Mouse (Mus musculus) urinary bladder, adult 18-20 months (tissue): ENCODE measurements around the gene Mylpf.
A peak's percentile ranks its signal among the peaks of the same experiment; 100 is the strongest.

Experiments
- DNase-seq, 2 experiments: peaks; one replicate each; pipeline ENCODE4 v3.0.0; 2022; ENCODE audit warnings: low spot score in 2 of 2, mixed read lengths in 2 of 2

Mylpf gene

DNA sequence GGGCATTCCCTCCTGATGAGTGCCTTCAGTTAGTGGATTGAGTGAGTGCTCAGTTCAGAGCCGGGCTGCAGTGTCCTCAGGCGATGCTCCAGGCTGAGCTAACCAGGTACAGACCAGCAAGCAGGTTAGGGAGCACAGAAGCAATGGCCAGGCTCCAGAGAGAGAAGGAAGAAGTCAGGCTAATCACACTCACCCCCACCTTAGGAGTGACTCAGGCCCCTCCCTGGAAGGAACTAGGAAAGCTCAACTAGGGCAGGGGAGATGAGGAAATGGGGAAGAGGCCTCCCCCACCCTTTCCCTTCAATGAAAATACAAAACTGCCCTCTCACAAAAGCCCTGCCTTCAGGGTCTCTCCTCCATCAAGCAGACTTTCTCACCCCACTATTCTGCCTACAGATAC, 2.1 kb upstream of the Mylpf start:
- no peak for DNase-seq

DNA sequence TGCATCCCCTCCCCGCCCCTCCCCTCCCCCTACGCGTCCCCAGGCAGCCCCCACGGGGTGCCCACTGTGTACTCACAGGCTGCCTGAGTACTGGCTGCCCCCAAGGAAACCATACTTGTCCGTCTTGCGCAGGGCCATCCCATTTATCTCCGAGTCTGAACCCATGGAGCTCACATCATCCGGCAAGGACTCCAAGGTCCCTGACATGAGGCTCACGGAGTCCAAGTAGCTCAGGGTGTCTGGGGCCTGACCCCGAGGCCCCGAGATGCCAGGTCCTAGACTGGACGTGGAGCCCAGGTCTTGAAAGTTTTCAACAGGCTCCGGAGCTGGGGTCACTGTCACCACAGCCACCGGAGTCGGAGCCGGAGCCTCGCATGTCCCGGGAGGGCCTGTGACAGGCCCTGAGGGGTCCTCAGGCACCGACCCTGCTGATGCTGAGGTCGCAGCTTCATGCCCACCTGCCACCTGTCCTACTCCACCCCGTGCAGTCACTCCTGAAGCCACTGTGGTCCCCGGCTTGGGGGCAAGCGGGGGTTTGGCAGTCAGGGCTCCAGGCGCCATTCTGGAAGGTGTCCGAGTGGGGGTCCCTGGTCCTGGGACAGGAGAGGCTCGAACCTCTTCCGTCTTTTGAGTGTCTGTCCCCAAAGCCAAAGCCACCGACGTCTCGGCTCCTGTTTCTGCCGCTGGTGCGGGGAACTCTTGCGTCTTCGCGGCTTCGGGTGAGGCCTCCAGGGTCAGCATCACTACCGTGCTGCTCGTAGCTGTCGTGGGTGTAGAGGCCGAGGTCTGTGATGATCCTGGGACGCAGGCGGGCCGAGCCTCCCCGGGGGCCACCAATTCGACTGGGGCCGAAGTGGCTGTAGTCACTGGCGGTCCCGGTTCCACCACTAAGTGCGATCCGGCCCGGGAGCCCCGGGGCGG, 1.1 kb upstream of the Mylpf start:
- peak in 1 of 2 experiments; percentile 57 for DNase-seq

DNA sequence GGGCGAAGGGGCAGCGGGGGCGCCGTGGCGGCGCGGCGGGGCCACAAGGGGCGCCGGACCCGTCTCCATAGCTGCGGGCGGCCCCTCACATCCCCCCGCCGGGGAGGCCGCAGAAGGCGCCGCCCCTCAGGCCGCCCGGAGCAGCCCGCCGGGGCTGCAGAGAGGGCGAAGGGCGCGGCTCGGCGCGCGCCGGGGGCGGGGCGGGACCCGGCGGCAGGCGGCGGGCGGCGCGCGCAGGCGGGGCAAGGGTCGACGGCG, 466 bp upstream of the Mylpf start, which contains the start of gene Tbc1d10b:
Gene Tbc1d10b (minus strand): TSS at position 174 of the 258 bp plus-strand sequence.
- peak in 1 of 2 experiments; percentile 63 for DNase-seq

DNA sequence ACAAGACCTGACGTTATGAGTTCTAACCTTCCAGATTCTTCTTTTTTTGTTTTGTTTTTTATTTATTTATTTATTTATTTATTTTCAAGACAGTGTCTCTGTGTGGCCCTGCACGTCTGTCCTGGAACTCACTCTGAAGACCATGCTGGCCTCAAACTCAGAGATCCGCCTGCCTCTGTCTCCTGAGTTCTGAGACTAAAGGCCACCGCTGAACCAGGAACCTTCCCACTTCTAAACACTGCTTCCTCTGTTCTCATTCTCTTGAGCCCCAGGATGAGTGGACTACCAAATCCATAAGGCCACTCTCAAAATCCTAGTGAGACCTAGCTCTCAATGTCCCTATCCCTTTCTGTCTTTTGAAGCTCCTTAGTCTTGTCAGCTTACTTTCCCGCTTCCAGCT, 1.2 kb downstream of the Mylpf start:
- DNase-seq: no peak

DNA sequence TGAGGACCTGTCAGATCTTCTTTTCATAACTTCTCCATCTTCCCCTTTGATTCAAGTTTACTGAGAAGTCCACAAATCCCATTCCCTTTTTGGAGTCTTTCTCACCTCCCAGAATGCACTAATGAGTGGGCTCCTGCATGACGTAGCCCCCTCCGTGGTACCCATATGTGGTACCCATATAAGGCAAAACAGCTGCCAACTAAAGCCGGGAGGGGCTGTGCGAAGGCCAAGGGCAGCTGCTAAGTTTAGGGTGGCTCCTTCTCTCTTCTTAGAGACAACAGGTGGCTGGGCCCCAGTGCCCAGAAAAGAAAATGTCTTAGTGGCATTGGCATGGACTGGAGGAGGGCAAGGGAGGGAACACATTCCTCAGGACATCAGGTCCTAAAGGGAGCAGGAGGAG, 1.6 kb downstream of the Mylpf start:
- DNase-seq: no peak

DNA sequence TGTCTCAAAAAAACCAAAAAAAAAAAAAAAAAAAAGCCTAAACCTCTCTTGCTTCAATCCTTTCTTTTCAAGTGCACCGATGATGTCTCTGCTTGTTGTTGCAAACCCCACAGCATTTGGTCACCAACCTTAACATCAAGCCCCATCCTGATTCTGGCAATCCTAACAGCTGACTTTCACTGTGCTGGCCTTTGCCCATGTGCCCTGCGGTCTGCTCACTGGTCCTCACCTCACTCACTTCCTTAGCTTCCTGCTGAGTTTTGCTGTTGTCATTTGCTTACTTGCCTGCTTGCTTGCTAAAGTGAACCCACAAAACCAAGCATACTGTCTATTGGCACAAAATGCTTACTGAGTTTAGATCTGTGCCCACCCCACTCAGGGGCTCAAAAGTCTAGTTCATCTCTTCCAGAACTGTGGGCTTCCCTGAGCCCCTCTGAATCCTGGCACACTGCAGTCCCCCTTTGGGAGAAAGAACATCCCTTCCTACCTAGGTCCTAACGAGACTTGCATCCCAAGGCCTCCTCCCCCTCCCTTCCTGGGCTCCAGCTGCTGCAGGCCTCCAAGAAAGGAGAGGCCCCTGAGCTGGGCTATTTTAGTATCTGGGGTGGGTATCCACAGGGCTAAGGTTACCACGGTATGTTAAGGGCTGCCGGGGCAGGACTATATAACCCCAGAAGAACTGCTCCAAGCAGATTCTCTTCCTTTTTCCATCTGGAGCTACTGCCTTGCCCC, 2.5 kb downstream of the Mylpf start:
- DNase-seq: no peak

DNA sequence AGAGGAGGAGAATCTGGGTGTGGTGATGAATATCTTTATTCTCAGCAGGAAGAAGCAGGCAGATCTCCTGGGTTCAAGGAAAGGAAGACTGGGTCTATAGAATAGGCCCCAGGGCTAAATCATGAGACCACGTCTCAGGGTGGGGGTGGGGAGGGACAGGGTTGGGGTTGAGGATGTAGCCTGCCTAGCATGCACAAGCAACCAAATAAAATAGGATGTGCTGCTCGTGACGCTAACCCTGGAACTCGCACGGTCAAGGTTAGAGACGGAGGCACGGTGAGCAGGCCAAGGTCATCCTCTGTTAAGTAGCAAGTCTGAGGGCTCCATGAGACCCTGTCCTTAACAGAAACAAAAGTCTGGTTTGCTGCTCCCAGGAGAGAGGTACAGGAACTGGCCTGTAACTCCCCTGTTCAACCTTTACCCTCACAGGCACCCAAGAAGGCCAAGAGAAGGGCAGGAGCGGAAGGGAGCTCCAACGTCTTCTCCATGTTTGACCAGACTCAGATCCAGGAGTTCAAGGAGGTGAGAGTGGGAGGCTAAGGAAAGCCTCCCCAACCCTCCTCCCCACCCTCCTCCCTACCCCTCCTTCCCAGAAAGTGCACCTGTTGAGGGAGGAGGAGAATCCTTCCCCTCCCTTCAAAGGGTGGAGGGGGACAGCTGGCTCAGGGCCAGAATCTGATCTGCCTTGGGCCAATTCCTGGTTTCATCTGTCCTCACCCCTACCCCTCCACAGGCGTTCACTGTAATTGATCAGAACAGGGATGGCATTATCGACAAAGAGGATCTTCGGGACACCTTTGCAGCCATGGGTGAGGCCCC, 4.0 kb downstream of the Mylpf start:
- DNase-seq: no peak

DNA sequence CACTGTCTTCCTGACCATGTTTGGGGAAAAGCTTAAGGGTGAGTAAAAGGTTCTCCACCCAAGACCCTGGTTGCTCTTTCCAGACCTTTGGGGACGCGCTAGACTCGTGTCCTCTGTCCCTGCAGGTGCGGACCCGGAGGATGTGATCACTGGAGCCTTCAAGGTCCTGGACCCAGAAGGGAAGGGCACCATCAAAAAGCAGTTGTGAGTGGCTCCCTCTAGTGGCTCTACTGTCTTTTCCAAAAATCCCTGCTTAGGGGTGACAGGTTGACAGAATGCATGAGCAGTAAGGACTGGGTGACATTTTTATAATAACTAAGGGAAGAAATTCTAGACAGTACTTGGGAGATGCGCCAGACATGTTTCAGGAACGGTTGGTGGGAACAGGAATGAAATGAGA, 4.8 kb downstream of the Mylpf start:
- no peak for DNase-seq

DNA sequence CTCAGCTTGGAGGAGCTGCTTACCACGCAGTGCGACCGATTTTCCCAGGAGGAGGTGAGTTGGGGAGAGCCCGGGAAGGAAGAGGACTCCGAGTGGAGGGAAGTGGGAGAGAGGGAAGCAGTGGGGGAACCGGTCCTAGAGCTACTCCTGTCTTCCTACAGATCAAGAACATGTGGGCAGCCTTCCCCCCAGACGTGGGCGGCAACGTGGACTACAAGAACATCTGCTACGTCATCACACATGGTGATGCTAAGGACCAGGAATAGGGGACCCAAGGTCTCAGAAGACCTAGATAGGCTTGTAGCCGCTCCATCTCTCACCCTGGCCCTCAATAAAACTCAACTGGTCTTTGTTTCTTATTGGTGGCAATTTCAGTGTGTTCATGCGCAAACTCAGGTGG, 5.2 kb downstream of the Mylpf start:
- no peak for DNase-seq

DNA sequence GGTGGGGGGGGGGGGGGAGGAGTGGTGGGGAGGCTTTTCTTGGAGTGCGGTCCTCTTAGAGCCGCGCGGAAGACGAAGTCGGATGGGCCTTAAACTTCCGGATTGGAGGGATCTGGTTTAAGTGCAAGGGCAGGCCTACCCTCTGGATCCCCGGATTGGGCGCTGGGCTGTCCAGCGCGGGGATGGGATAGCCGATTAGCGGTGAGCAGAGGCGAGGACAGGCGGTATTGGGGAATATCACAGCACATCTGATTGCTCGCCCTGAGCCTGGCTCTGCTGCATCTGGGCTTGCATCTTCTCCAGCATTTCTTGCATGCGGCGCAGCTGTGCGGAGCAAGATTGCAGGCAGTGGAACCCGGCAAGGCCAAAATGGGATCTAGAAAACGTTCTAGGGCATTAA, 5.8 kb downstream of the Mylpf start:
- no peak for DNase-seq

DNA sequence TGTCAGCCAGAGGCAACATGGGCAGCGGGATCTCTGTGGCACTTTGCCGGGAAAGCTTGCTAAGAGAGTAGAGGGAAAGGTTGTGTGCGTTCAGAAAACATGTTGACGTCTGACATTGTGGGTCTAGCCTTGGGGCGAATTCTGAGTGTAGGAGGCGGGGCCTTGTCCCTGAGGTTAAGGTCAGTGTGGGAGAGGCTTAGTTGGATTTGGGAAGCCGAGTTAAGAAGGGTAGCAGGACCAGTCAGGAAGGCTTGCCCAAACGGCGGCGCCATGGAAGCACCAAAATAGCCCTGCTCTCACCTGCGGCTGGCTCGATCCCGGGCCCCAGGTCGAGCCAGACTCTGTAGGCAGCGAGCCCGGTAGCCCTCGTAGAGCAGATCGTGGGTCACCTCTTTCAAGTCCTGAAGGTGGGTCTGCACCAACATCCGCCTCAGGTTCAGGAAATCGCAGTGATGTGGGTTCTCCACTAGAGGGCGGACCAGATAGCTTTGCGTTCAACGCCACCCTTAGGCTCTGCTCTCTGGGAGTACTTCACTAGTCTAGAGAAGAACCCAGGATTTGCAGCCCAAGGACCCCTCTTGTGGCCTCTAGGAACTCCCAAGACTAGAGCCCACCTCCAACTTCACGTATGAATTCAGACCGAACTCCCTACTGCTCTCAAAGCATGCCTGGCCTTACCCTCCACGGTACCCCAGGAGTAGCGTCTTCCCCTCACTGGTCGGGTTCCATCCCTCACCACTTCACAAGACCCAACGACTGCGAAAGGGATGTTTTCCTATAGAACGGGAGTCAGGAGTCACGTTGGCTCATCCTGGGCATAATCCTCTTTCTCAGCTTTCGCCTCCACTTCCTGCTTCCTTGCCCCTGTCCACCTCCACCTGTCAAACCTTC, 6.5 kb downstream of the Mylpf start:
- peak in 1 of 2 experiments; percentile 45 for DNase-seq

DNA sequence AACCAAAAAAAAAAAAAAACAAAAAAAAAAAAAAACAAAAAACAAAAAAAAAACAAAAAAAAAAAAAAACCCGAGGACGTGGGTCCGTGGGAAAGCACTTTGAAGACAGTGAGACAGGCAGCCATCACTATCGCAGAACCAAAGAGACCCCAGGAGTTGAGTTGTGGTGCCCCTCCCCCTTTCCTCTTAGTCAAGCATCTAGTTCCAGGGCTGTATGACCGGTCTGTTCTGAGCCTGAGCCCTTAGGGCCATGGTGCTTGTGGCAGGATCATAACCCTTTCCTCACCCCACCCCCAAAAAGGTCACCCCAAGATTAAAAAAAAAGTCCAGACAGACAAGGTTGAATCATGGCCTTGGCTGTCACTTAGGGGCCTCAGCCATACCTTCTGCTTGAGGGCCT, 7.6 kb downstream of the Mylpf start:
- no peak for DNase-seq

DNA sequence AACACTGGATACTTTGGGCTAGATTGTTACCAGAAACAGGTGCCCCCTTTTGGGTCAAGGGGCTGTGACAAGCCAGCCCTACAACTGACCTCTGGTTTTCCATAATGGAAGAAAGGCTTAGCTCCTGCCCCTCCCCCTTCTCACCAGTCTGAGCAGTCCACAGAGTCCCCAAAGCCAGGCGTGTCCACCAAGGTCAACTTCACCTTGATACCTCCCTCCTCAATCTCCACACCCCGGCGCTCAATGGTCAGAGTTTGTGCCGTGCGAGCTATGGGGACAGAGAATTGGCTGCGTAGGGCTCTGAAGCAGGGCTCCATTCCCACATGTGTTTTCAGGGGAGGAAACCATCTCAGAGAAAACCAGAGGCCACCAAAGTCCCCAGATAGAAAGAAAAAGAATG, 8.8 kb downstream of the Mylpf start:
- no peak for DNase-seq

DNA sequence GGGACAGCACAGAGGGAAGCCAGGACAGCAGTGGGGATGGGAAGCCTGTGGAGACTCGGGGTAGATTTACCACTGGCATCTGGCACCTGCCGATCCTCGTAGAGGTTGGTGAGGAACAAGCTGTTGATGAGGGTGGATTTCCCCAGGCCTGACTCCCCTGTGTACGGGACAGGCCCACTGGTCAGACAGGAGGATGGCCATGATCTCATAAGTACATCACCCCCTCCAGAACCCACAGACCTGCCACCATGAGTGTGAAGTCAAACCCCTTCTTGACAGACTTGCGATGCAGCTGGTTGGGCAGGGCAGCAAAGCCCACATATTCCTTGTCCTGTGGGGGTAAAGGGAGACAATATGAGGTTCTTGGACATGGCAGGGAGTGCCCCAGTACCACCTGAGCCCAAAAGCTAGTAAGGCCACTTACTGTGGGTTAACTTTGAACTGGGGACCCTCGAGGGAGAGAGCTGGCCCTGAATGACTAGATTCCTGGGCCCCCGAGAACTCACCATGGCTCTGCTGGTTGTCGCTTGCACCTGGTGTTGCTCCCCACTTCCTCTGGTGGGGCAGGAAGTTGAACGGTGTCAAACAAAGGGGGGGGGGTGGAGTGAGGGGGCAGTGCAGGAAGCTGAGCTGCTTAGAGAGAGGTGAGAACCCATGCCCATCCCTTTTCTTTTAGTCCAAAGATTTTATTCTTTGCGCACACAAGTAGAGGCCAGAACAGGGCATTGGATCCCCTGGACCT, 9.4 kb downstream of the Mylpf start:
- no peak for DNase-seq

DNA sequence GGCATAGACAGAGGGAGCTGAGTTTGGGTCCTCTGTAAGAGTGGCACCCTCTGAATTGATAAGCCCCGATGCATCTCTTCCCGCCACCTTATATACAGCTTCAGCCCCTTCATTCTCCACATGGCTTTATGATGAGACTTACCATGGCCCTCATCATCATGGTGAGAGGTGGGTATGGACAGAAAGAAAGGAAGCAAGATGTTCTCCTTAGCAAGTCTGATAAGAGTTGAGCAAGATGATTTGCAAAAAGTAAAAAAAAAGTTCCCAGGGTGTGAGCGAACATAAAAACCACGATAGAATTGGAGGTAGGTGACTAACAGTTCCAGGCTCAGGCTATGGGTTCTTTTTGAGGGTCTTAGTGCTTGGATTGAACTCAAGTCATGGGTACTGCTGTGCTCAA, 10.0 kb downstream of the Mylpf start:
- DNase-seq: no peak

DNA sequence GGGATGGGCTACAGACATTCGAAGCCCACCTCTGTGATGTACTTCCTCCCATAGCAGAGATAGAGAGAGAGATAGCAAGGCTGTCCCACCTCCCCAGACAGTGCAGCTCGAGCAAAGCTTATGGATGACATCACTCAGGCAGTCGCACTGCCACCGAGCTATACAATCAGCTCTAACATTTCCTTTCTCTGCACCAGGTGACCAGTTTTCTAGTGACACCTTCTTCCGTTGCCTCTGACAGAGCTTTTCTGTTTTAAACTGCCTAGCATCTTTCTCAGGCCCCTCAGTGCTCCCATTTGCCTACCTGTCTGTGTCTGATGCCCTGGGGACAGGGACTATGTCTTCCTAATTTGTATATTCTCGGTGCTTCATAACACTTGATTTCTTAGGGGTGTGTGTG, 11.8 kb downstream of the Mylpf start:
- DNase-seq: no peak

DNA sequence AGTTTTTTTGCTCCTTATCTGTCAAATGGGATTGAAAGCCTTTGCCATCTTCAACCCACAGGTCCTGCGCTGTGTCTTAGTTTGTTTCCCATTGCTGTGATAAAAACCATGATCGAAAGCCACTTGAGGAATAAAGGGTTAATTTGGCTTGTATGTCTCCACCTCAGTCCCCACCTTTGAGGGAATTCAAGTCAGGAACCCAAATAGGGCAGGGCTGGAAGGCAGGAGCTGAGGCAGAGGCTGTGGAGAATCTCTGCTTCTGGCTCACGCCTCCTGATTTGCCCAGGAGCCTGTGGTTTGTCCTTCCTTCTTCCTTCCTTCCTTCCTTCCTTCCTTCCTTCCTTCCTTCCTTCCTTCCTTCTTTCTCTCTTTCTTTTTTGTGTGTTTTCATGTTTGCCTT, 14.4 kb downstream of the Mylpf start:
- no peak for DNase-seq

DNA sequence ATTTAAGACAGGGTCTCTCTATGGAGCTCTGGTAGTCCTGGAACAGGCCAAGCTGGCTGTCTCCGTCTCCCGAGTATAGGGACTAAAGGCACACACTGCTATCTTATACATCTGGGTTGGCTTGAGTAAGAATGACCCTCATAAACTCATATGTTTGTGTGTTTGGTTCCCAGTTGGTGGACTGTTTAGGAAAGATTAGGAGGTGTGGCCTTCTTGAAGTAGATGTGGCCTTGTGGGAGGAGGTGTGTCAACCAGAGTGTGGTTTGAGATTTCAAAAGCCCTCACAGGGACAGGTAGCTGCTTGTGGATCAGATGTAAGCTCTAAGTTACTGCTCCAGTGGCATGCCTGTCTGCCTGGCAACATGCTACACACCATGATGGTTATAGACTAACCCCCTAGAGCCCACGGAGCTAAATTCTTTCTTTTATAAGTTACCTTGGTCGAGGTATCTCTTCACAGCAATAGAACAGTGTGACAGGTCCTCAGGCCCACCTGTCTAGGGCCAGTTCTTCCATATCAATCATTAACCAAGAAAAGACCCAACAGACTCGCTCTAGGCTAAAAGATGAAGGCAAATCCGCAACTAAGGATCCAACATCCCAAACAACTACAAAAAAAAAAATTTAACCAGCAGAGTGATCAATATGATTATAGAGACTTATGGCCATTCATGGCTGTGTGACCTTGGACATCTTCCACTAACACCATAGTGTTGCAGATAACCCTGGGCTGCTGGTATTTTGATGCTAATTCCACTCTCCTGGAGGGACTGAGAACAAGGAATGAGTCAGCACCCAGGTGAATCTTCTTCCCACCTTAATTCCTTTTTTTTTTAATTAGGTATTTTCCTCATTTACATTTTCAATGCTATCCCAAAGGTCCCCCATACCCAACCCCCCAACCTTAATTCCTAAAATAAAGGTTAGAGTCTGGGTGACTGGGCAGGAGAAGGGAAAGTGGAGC, 15.1 kb downstream of the Mylpf start:
- DNase-seq: no peak

DNA sequence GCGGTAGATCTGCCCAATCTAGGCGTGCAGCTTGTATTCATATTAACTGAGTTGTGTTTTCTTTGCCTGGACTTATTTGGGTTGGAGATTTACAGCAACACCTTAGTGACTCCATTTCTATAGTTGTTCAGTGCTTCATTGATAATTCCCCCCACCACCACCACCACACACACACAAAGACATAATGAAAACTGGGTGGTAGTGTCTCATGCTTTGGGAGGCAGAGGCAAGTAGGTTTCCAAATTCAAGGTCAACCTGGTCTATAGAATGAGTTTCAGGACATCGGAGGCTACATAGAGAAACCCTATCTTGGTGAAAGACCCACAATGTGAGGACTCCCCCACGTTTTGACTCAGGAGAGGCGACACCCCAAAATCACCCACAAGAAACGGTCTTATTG, 15.9 kb downstream of the Mylpf start:
- no peak for DNase-seq
